Mouse (Mus musculus) MEL (cell line): Measurements from ENCODE around the gene Strip1.

Source experiments
- CTCF ChIP-seq, 3 experiments: IDR thresholded peaks in 2 of 3; conservative IDR thresholded peaks in 1 of 3; 2 replicates each; pipeline ENCODE4 v1.5.1; 2011 to 2012; ENCODE audit warnings: low read length in 3 of 3, low read depth in 2 of 3, mild to moderate bottlenecking in 2 of 3, improper control_type of control experiment in 1 of 3, inconsistent platforms in 1 of 3, mixed read lengths in 1 of 3, moderate library complexity in 1 of 3; ENCODE audit not compliant: control insufficient read depth in 1 of 3, insufficient read depth in 1 of 3, poor library complexity in 1 of 3, severe bottlenecking in 1 of 3
- GATA1 ChIP-seq: IDR thresholded peaks from 2 replicates; pipeline ENCODE4 v1.6.1; 2011; ENCODE audit warnings: low read depth, low read length, improper control_type of control experiment
- KAT2A ChIP-seq: conservative IDR thresholded peaks from 2 replicates; pipeline ENCODE4 v1.6.1; 2012; ENCODE audit warnings: low read depth, low read length, improper control_type of control experiment, inconsistent platforms
- USF1 ChIP-seq: IDR thresholded peaks from 2 replicates; pipeline ENCODE4 v1.6.1; 2014; ENCODE audit warnings: low read depth, mild to moderate bottlenecking, inconsistent platforms, low read length, improper control_type of control experiment, moderate library complexity
- ZMIZ1 ChIP-seq: IDR thresholded peaks from 2 replicates; pipeline ENCODE4 v1.6.1; 2012; ENCODE audit warnings: low read depth, mild to moderate bottlenecking, inconsistent platforms, low read length, improper control_type of control experiment, moderate library complexity

DNA sequence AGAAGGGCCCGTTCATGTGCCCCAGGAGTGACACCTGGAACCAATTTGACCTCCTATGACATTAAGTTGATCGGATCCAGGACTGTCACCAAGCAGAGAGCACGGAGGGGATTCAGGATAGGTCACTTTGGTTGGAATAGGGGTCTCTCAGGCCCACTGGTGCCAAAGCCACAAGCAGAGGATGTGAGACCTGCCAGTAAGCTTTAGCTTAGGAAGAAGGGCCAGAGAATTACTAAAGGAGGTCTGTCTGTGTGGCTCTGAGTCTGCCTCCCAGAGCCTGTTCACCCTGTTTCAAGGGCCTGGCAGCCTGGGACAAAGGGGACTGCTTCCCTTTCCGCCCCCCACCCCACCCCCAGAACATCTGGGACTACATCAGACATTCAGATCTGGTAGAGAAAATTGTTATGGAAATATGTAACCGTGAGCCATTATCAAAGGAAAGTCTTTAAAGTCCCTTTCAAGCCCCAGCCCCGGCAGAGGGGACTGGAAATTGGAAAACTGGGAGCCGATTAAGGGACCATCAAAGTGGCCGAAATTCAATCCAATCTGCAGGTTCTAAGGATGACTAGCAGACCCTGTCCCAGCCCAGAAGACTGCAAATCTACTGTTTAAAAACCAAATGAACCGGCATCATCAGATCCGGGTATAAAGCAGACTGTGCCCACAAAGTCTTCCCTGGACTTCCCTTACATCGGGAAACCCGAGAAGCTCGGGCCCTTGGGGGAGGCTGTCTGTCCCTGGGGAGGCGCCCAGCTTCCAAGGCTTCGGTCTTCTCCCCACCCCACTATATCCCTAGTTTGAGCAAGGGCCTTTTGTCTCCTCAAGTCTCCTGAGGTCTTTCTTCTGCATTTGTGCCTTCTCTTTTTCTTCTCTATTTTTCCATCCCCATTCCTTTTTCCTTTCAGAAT lies 50.1 kb downstream of the Strip1 start:
- no peak for TF ChIP-seq USF1
- TF ChIP-seq CTCF (IDR thresholded peaks at IDR 0.05 in 2 of 3, conservative IDR thresholded peaks at IDR 0.05 in 1 of 3; ENCODE audit: control insufficient read depth in 1 of 3, insufficient read depth in 1 of 3, low read depth in 2 of 3, low read length in 3 of 3, poor library complexity in 1 of 3, severe bottlenecking in 1 of 3): no peak
- TF ChIP-seq KAT2A: no peak
- TF ChIP-seq ZMIZ1: no peak
- no peak for TF ChIP-seq GATA1
